Mouse (Mus musculus): ENCODE data around the gene Cdk14. TPM values are rescaled to one million over a fixed set of nuclear protein-coding genes. Genes with fewer than 3 reads are reported as not detected.

The Cdk14 gene
- polyA plus RNA-seq, 2 experiments, result 0.68 to 1.4 TPM

DNA sequence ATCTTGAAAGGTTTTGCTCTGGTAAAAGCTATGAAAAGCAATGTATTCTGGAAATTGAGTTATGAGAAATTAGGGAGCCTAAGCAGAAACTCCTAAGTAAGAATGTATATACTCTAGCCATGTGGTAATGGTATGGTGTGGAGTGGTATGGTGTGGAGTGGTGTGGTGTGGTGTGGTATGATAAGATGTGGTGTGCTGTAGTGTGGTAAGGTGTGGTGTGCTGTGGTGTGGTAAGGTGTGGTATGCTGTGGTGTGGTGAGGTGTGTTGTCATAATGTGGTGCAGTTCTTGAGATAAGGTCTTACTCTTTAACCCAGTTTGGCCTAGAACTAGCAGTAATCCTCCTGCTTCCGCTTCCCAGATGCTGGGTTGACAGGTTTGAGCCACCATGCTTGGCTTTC lies 45.7 kb downstream of the Cdk14 start:
- 38% methylated on average over 1 of the region's 1 CpGs for WGBS (ENCODE audit: insufficient replicate concordance)
- H3K9me3 ChIP-seq (ENCODE audit: control insufficient read depth, low read length), result no peaks in the 10 kb centered on the region
- H3K9ac ChIP-seq (replicated peaks), result no peak overlapping the region
- no peak overlapping the region for H3K27ac ChIP-seq
- DNase-seq (ENCODE audit: low read depth in 3 of 3, low spot score in 3 of 3) (no peak), ATAC-seq (ENCODE audit: insufficient read depth) (peak; percentile 92)
- H3K4me1 ChIP-seq (replicated peaks; ENCODE audit: control insufficient read depth in 2 of 2, insufficient read depth in 2 of 2, low read length in 1 of 2), result peaks cover 0 to 3% of the 10 kb centered on the region in 2 experiments; a peak in 3 of 4 replicates
- no peak overlapping the region for H3K4me3 ChIP-seq (ENCODE audit: insufficient read depth in 1 of 2, low read depth in 2 of 2, low read length in 2 of 2)
- H3K27me3 ChIP-seq (ENCODE audit: control insufficient read depth, insufficient read depth, low read length), result peaks cover 12% of the 10 kb centered on the region
- no peaks in the 10 kb centered on the region for H3K36me3 ChIP-seq (replicated peaks; ENCODE audit: control insufficient read depth, insufficient read depth, low read depth)
- H3K4me2 ChIP-seq (ENCODE audit: low read depth), result no peak overlapping the region
- TF ChIP-seq CTCF (IDR thresholded peaks at IDR 0.05; ENCODE audit: low read depth) (no peak), EP300 (IDR thresholded peaks at IDR 0.05; ENCODE audit: low read depth) (no peak)

DNA sequence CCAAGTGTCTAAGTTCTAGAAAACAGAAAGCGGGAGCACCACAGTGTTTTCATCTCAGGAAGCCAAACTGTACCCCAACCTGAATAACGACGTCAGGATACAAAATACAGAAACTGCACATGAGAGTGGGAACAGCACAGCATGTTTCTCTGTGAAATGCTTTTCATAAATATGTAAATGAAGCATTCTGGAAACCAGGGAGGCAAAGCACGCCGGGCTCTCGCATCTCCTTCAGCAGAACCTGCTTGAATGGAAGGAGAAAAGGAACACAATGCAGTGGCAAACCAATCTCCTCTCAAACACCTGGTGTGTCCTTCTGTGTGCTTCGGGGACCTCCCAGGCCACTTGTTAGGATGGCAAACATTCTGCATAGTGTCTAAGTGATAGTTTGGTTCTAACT lies 46.6 kb downstream of the Cdk14 start:
- DNase-seq (ENCODE audit: low read depth in 3 of 3, low spot score in 3 of 3), result no peak
- WGBS (ENCODE audit: insufficient replicate concordance), result 66% methylated on average over 7 of the region's 7 CpGs
- no peak overlapping the region for H3K4me3 ChIP-seq (ENCODE audit: insufficient read depth in 1 of 2, low read depth in 2 of 2, low read length in 2 of 2)
- no peaks in the 10 kb centered on the region for H3K36me3 ChIP-seq (replicated peaks; ENCODE audit: control insufficient read depth, insufficient read depth, low read depth)
- no peak overlapping the region for H3K4me2 ChIP-seq (ENCODE audit: low read depth)
- no peak for TF ChIP-seq EP300 (IDR thresholded peaks at IDR 0.05; ENCODE audit: low read depth)
- TF ChIP-seq CTCF (IDR thresholded peaks at IDR 0.05; ENCODE audit: low read depth), result no peak
- peaks cover 5% of the 10 kb centered on the region for H3K27me3 ChIP-seq (ENCODE audit: control insufficient read depth, insufficient read depth, low read length)
- H3K4me1 ChIP-seq (replicated peaks; ENCODE audit: control insufficient read depth in 2 of 2, insufficient read depth in 2 of 2, low read length in 1 of 2), result peaks cover 0 to 3% of the 10 kb centered on the region in 2 experiments; a peak in 3 of 4 replicates
- no peaks in the 10 kb centered on the region for H3K9me3 ChIP-seq (ENCODE audit: control insufficient read depth, low read length)
- no peak for ATAC-seq (ENCODE audit: insufficient read depth)
- H3K9ac ChIP-seq (replicated peaks), result no peak overlapping the region
- no peak overlapping the region for H3K27ac ChIP-seq

- no peak for TF ChIP-seq CTCF (IDR thresholded peaks at IDR 0.05; ENCODE audit: low read depth)
- no peak for TF ChIP-seq EP300 (IDR thresholded peaks at IDR 0.05; ENCODE audit: low read depth)
- 73% methylated on average over 5 of the region's 5 CpGs for WGBS (ENCODE audit: insufficient replicate concordance)
- no peak for ATAC-seq (ENCODE audit: insufficient read depth)
- Histone ChIP-seq H3K4me3 (ENCODE audit: insufficient read depth in 1 of 2, low read depth in 2 of 2, low read length in 2 of 2) (no peak overlapping the region), H3K4me2 (ENCODE audit: low read depth) (no peak overlapping the region), H3K4me1 (replicated peaks; ENCODE audit: control insufficient read depth in 2 of 2, insufficient read depth in 2 of 2, low read length in 1 of 2) (peaks cover 0 to 3% of the 10 kb centered on the region in 2 experiments; a peak in 3 of 4 replicates), H3K36me3 (replicated peaks; ENCODE audit: control insufficient read depth, insufficient read depth, low read depth) (no peaks in the 10 kb centered on the region), H3K9me3 (ENCODE audit: control insufficient read depth, low read length) (no peaks in the 10 kb centered on the region), H3K27me3 (ENCODE audit: control insufficient read depth, insufficient read depth, low read length) (peaks cover 3% of the 10 kb centered on the region; the same call in 1 of the 2 replicates), H3K9ac (replicated peaks) (no peak overlapping the region), H3K27ac (no peak overlapping the region)
- no peak for DNase-seq (ENCODE audit: low read depth in 3 of 3, low spot score in 3 of 3)
These were observed 47.2 kb downstream of the Cdk14 start for GRCm38 (mm10) chr5:5372936-5373335.

- TF ChIP-seq EP300 (IDR thresholded peaks at IDR 0.05; ENCODE audit: low read depth) (no peak), CTCF (IDR thresholded peaks at IDR 0.05; ENCODE audit: low read depth) (no peak)
- no peak for ATAC-seq (ENCODE audit: insufficient read depth)
- no peak overlapping the region for H3K9ac ChIP-seq (replicated peaks)
- 80% methylated on average over 3 of the region's 3 CpGs for WGBS (ENCODE audit: insufficient replicate concordance)
- H3K4me2 ChIP-seq (ENCODE audit: low read depth), result no peak overlapping the region
- H3K4me3 ChIP-seq (ENCODE audit: insufficient read depth in 1 of 2, low read depth in 2 of 2, low read length in 2 of 2), result no peak overlapping the region
- peaks cover 0 to 3% of the 10 kb centered on the region in 2 experiments; a peak in 3 of 4 replicates for H3K4me1 ChIP-seq (replicated peaks; ENCODE audit: control insufficient read depth in 2 of 2, insufficient read depth in 2 of 2, low read length in 1 of 2)
- no peak overlapping the region for H3K27ac ChIP-seq
- no peak for DNase-seq (ENCODE audit: low read depth in 3 of 3, low spot score in 3 of 3)
- H3K9me3 ChIP-seq (ENCODE audit: control insufficient read depth, low read length), result no peaks in the 10 kb centered on the region
- H3K36me3 ChIP-seq (replicated peaks; ENCODE audit: control insufficient read depth, insufficient read depth, low read depth), result no peaks in the 10 kb centered on the region
- no peaks in the 10 kb centered on the region; the same call in 1 of the 2 replicates for H3K27me3 ChIP-seq (ENCODE audit: control insufficient read depth, insufficient read depth, low read length)
These were observed 47.8 kb downstream of the Cdk14 start for GRCm38 (mm10) chr5:5372354-5372753.

- DNase-seq (ENCODE audit: low read depth in 3 of 3, low spot score in 3 of 3) (no peak), ATAC-seq (ENCODE audit: insufficient read depth) (0 out of 2 replicates have a peak, but pooled peaks have one; percentile 8)
- H3K36me3 ChIP-seq (replicated peaks; ENCODE audit: control insufficient read depth, insufficient read depth, low read depth), result no peaks in the 10 kb centered on the region
- no peak overlapping the region for H3K9ac ChIP-seq (replicated peaks)
- TF ChIP-seq CTCF (IDR thresholded peaks at IDR 0.05; ENCODE audit: low read depth), result no peak
- TF ChIP-seq EP300 (IDR thresholded peaks at IDR 0.05; ENCODE audit: low read depth), result no peak
- no peaks in the 10 kb centered on the region for H3K9me3 ChIP-seq (ENCODE audit: control insufficient read depth, low read length)
- no peak overlapping the region for H3K4me3 ChIP-seq (ENCODE audit: insufficient read depth in 1 of 2, low read depth in 2 of 2, low read length in 2 of 2)
- H3K4me1 ChIP-seq (replicated peaks; ENCODE audit: control insufficient read depth in 2 of 2, insufficient read depth in 2 of 2, low read length in 1 of 2), result peaks cover 0 to 3% of the 10 kb centered on the region in 2 experiments; a peak in 3 of 4 replicates
- 45% methylated on average over 4 of the region's 4 CpGs for WGBS (ENCODE audit: insufficient replicate concordance)
- H3K4me2 ChIP-seq (ENCODE audit: low read depth), result no peak overlapping the region
- H3K27ac ChIP-seq, result no peak overlapping the region
- no peaks in the 10 kb centered on the region for H3K27me3 ChIP-seq (ENCODE audit: control insufficient read depth, insufficient read depth, low read length)
These were observed 49.6 kb downstream of the Cdk14 start for GRCm38 (mm10) chr5:5370322-5371082.
